Mouse (Mus musculus) lung, embryonic 14.5 days (tissue): ENCODE measurements at regions not wholly inside any gene's neighbourhood (a gene's known extent, or its start where the extent isn't known, plus 50 kb on each side); places are given as distances from the start of the nearest gene placed in this dataset.
A peak's percentile ranks its signal among the peaks of the same experiment; 100 is the strongest.

Experiments used
- ATAC-seq: fragments of 200-750 bp; cut with Nextera tagmentation; 2 replicates; pipeline ENCODE4 v1.8.0; 2017; ENCODE audit warnings: mild to moderate bottlenecking, moderate TSS enrichment, moderate library complexity; ENCODE audit not compliant: insufficient read depth
- DNase-seq: peaks from one replicate; pipeline ENCODE4 v3.0.0-alpha.2; 2015
- H3K27ac ChIP-seq: fragments of 300-500 bp; sonication (generic); 2 replicates; pipeline ENCODE4 v1.5.1; 2014; ENCODE audit warnings: low read depth, mild to moderate bottlenecking, moderate library complexity
- H3K27me3 ChIP-seq: fragments of 300-500 bp; sonication (generic); 2 replicates; pipeline ENCODE4 v1.6.1; 2014; ENCODE audit warnings: low read length, control low read depth; ENCODE audit not compliant: insufficient read depth
- H3K36me3 ChIP-seq: fragments of 300-500 bp; sonication (generic); 2 replicates; pipeline ENCODE4 v1.6.1; 2014; ENCODE audit warnings: control low read depth; ENCODE audit not compliant: insufficient read depth
- H3K4me1 ChIP-seq: fragments of 300-500 bp; sonication (generic); 2 replicates; pipeline ENCODE4 v1.6.1; 2014; ENCODE audit warnings: antibody characterized with exemption, control low read depth; ENCODE audit not compliant: insufficient read depth
- H3K4me2 ChIP-seq: fragments of 300-500 bp; sonication (generic); 2 replicates; pipeline ENCODE4 v1.6.1; 2014; ENCODE audit warnings: mild to moderate bottlenecking
- H3K4me3 ChIP-seq: fragments of 300-500 bp; sonication (generic); 2 replicates; pipeline ENCODE4 v1.5.1; 2014; ENCODE audit warnings: low read depth, low read length
- H3K9ac ChIP-seq: fragments of 300-500 bp; sonication (generic); 2 replicates; pipeline ENCODE4 v1.6.1; 2014
- H3K9me3 ChIP-seq: fragments of 300-500 bp; sonication (generic); 2 replicates; pipeline ENCODE4 v1.6.1; 2016; ENCODE audit warnings: low read depth, low read length, control low read depth
- CTCF ChIP-seq: IDR thresholded peaks from 2 replicates; pipeline ENCODE4 v1.5.1; 2016; ENCODE audit warnings: antibody characterized with exemption, low read depth
- WGBS: fragments of 180-500 bp; shearing (Covaris S2); extraction: QIAGEN DNeasy Blood & Tissue Kit; methylation state at CpG from one replicate; pipeline ENCODE4 v1.1.7; 2014; 5-methylcytosine and 5-hydroxymethylcytosine counted together

GRCm38 (mm10) chr15:60141554-60142070 lies 125.2 kb upstream of the 4933412E24Rik start:
- no peak overlapping the region for H3K9ac ChIP-seq
- no peak for DNase-seq
- no peaks in the 10 kb centered on the region for H3K36me3 ChIP-seq
- H3K9me3 ChIP-seq = no peaks in the 10 kb centered on the region
- H3K27ac ChIP-seq = no peak overlapping the region
- ATAC-seq = no peak
- 71% methylated on average over 6 of the region's 6 CpGs for WGBS
- H3K4me3 ChIP-seq = no peak overlapping the region
- H3K4me2 ChIP-seq = no peak overlapping the region
- no peak for TF ChIP-seq CTCF
- no peaks in the 10 kb centered on the region for H3K27me3 ChIP-seq
- H3K4me1 ChIP-seq = no peaks in the 10 kb centered on the region

- H3K27ac ChIP-seq = no peak overlapping the region
- no peak overlapping the region for H3K9ac ChIP-seq
- 54% methylated on average over 2 of the region's 2 CpGs for WGBS
- H3K4me2 ChIP-seq = no peak overlapping the region
- H3K27me3 ChIP-seq = no peaks in the 10 kb centered on the region
- ATAC-seq (no peak), DNase-seq (no peak)
- H3K4me3 ChIP-seq = no peak overlapping the region
- no peaks in the 10 kb centered on the region for H3K9me3 ChIP-seq
- TF ChIP-seq CTCF = no peak
- H3K4me1 ChIP-seq = 0 out of 2 replicates have a peak, but pooled peaks cover 2% of the 10 kb centered on the region
- H3K36me3 ChIP-seq = no peaks in the 10 kb centered on the region
Measured at GRCm38 (mm10) chr15:60136671-60137070, 120.3 kb upstream of the 4933412E24Rik start.

GRCm38 (mm10) chr15:60134515-60134914 lies 118.1 kb upstream of the 4933412E24Rik start:
- H3K9me3 ChIP-seq = no peaks in the 10 kb centered on the region
- H3K27me3 ChIP-seq = no peaks in the 10 kb centered on the region
- no peak overlapping the region for H3K27ac ChIP-seq
- no peak for TF ChIP-seq CTCF
- H3K36me3 ChIP-seq = no peaks in the 10 kb centered on the region
- ATAC-seq (peak; percentile 92), DNase-seq (peak; percentile 79)
- H3K4me2 ChIP-seq = no peak overlapping the region
- H3K9ac ChIP-seq = no peak overlapping the region
- H3K4me1 ChIP-seq = 0 out of 2 replicates have a peak, but pooled peaks cover 2% of the 10 kb centered on the region
- 7% methylated on average over 1 of the region's 1 CpGs for WGBS
- H3K4me3 ChIP-seq = no peak overlapping the region

DNA sequence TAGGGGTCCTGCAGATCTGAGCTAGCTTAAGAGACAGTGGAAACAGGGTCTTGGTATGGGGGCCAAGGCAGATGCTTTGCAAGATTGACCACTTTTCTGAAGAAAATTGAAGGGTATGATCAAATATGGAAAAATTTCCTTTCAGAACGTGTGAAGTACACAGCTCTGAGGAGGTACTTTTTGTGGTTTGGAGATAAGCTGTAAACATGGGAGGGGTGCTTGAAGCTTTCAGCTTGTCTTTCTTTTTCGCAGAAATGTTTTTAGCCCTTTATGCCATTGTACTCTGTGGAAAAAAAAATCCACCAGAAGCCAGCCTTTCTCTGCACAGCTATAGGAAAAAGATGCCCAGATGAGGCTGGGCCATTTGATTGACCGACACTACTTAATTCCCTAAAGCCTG lies 116.3 kb upstream of the 4933412E24Rik start:
- DNase-seq (no peak), ATAC-seq (no peak)
- Histone ChIP-seq H3K9me3 (no peaks in the 10 kb centered on the region), H3K9ac (no peak overlapping the region), H3K36me3 (no peaks in the 10 kb centered on the region), H3K4me1 (0 out of 2 replicates have a peak, but pooled peaks cover 2% of the 10 kb centered on the region), H3K27me3 (no peaks in the 10 kb centered on the region), H3K4me2 (no peak overlapping the region), H3K4me3 (no peak overlapping the region), H3K27ac (no peak overlapping the region)
- WGBS = 68% methylated on average over 3 of the region's 3 CpGs
- TF ChIP-seq CTCF = no peak

- Histone ChIP-seq H3K4me1 (no peaks in the 10 kb centered on the region), H3K36me3 (no peaks in the 10 kb centered on the region), H3K9ac (no peak overlapping the region), H3K9me3 (no peaks in the 10 kb centered on the region), H3K4me2 (no peak overlapping the region), H3K4me3 (no peak overlapping the region), H3K27me3 (no peaks in the 10 kb centered on the region), H3K27ac (no peak overlapping the region)
- ATAC-seq (no peak), DNase-seq (no peak)
- WGBS = 37% methylated on average over 3 of the region's 3 CpGs
- no peak for TF ChIP-seq CTCF
Measured at GRCm38 (mm10) chr15:60124461-60124860, 108.0 kb upstream of the 4933412E24Rik start.

GRCm38 (mm10) chr15:60119926-60120325 lies 103.5 kb upstream of the 4933412E24Rik start:
- Histone ChIP-seq H3K27ac (no peak overlapping the region), H3K4me1 (no peaks in the 10 kb centered on the region), H3K4me3 (no peak overlapping the region), H3K9me3 (no peaks in the 10 kb centered on the region), H3K4me2 (no peak overlapping the region), H3K36me3 (no peaks in the 10 kb centered on the region), H3K27me3 (no peaks in the 10 kb centered on the region), H3K9ac (no peak overlapping the region)
- ATAC-seq (no peak), DNase-seq (no peak)
- 97% methylated on average over 1 of the region's 1 CpGs for WGBS
- no peak for TF ChIP-seq CTCF

- WGBS = 58% methylated on average over 3 of the region's 3 CpGs
- ATAC-seq = no peak
- no peaks in the 10 kb centered on the region for H3K4me1 ChIP-seq
Measured at GRCm38 (mm10) chr15:60111885-60112284, 95.5 kb upstream of the 4933412E24Rik start.

GRCm38 (mm10) chr15:60111046-60111445 lies 94.6 kb upstream of the 4933412E24Rik start:
- no peak for DNase-seq

More at GRCm38 (mm10) chr15:60111885-60112284, 95.5 kb upstream of the 4933412E24Rik start:
- no peak overlapping the region for H3K4me2 ChIP-seq
- H3K9me3 ChIP-seq = no peaks in the 10 kb centered on the region
- no peak overlapping the region for H3K9ac ChIP-seq
- no peaks in the 10 kb centered on the region for H3K36me3 ChIP-seq
- no peak for TF ChIP-seq CTCF
- DNase-seq = no peak
- no peaks in the 10 kb centered on the region for H3K27me3 ChIP-seq
- no peak overlapping the region for H3K27ac ChIP-seq
- no peak overlapping the region for H3K4me3 ChIP-seq

More at GRCm38 (mm10) chr15:60111046-60111445, 94.6 kb upstream of the 4933412E24Rik start:
- no peaks in the 10 kb centered on the region for H3K4me1 ChIP-seq
- TF ChIP-seq CTCF = no peak
- no peak overlapping the region for H3K4me3 ChIP-seq
- 73% methylated on average over 4 of the region's 4 CpGs for WGBS
- no peak overlapping the region for H3K9ac ChIP-seq
- H3K36me3 ChIP-seq = no peaks in the 10 kb centered on the region
- no peak overlapping the region for H3K4me2 ChIP-seq
- no peak overlapping the region for H3K27ac ChIP-seq
- no peak for ATAC-seq
- no peaks in the 10 kb centered on the region for H3K27me3 ChIP-seq
- H3K9me3 ChIP-seq = no peaks in the 10 kb centered on the region
